Mouse (Mus musculus): ENCODE measurements around the gene Olfr149.
"Not testable (repeated sequence)": the region's sequence is repeated elsewhere in the genome, so short reads cannot be mapped to it uniquely, and the experiment has no call there.

Olfr149 gene

GRCm38 (mm10) chr9:39707017-39707416 lies at the start of gene Olfr149:
Gene Olfr149 (minus strand): TSS chr9:39707117.
- no peak for DNase-seq (ENCODE audit: low spot score in 2 of 2)

- DNase-seq (ENCODE audit: low spot score in 2 of 2) = no peak
Measured at GRCm38 (mm10) chr9:39746428-39746827, 39.5 kb upstream of the Olfr149 start.

- DNase-seq (ENCODE audit: low spot score in 2 of 2) = no peak
Measured at GRCm38 (mm10) chr9:39745949-39746348, 39.0 kb upstream of the Olfr149 start, which contains the start of gene Olfr967. Gene Olfr967 (plus strand): TSS chr9:39746249.

- DNase-seq (ENCODE audit: low spot score in 2 of 2) = no peak
Measured at GRCm38 (mm10) chr9:39740741-39741140, 33.8 kb upstream of the Olfr149 start.

- DNase-seq (ENCODE audit: low spot score in 2 of 2) = no peak
Measured at GRCm38 (mm10) chr9:39730678-39731077, 23.8 kb upstream of the Olfr149 start, which contains the start of gene Olfr150. Gene Olfr150 (plus strand): TSS chr9:39730978.

GRCm38 (mm10) chr9:39711053-39711452 lies 4.1 kb upstream of the Olfr149 start, which contains the start of gene Olfr965:
Gene Olfr965 (plus strand): TSS chr9:39711353.
- no peak for DNase-seq (ENCODE audit: low spot score in 2 of 2)

- peak; percentile 1 to 4 for DNase-seq (ENCODE audit: low spot score in 2 of 2)
Measured at GRCm38 (mm10) chr9:39708958-39709357, 2.0 kb upstream of the Olfr149 start.

- not testable (repeated sequence) for DNase-seq (ENCODE audit: low spot score in 2 of 2)
Measured at GRCm38 (mm10) chr9:39701123-39701522, 5.8 kb downstream of the Olfr149 start.

GRCm38 (mm10) chr9:39679280-39679679 lies 27.6 kb downstream of the Olfr149 start:
- DNase-seq (ENCODE audit: low spot score in 2 of 2) = no peak

GRCm38 (mm10) chr9:39678557-39678956 lies 28.4 kb downstream of the Olfr149 start:
- DNase-seq (ENCODE audit: low spot score in 2 of 2) = no peak

- DNase-seq (ENCODE audit: low spot score in 2 of 2) = no peak
Measured at GRCm38 (mm10) chr9:39674820-39675219, 32.1 kb downstream of the Olfr149 start.

GRCm38 (mm10) chr9:39669723-39670122 lies 37.2 kb downstream of the Olfr149 start:
- no peak for DNase-seq (ENCODE audit: low spot score in 2 of 2)

- DNase-seq (ENCODE audit: low spot score in 2 of 2) = no peak
Measured at GRCm38 (mm10) chr9:39666905-39667304, 40.0 kb downstream of the Olfr149 start, which contains the start of gene Olfr963. Gene Olfr963 (plus strand): TSS chr9:39667205.

- DNase-seq (ENCODE audit: low spot score in 2 of 2) = no peak
Measured at GRCm38 (mm10) chr9:39654756-39655396, 52.0 kb downstream of the Olfr149 start.

All from heart, adult 9 months (tissue).